26 mouse cellular contexts compared by ENCODE assay signal in the genomic region with DNA sequence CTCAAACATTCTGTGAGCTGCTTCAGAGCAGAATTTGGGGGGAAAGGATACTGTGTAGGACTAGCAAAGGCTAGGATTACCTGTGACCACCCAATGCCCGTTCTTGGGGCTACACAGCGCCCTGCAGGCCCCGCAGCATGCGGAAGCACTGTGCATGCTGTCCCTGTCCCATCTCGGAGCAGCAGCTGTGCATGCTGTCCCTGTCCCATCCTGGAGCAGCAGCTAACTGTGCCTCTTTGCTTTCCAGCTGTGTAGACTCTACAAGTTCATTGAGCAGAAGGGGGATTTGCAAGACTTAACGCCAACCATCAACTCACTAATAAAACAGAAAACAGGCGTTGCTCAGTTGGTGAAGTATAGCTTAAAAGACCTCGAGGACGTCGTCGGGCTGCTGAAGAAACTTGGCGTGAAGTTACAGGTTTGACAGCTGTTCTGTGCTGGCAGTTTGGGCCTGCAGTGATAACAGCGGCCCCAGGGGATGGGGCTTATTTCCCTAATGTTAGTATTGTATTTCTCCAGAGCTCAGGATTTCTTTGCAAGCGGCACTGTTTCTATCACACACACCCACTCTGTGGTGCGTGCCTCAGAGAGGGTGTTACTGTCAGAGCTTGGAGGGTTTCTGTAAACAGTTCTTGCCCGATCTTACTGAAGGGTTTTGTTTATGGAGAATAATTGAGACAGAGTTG. TPM values are rescaled to one million over a fixed set of nuclear protein-coding genes. Genes with fewer than 3 reads are reported as not detected.
DNase-seq lines count a peak whose midpoint lies in the region; ATAC-seq and TF ChIP-seq lines count a peak whose summit lies in the region.
"Had no signal": no experiment of that assay in that cellular context is flagged by ENCODE, and none has a peak within 500 bp of the region (broad histone marks: within the 10 kb centered on the region; RNA-seq: fewer than 3 reads in every experiment).

No protein-coding gene starts in this region.

- DNase-seq in embryo, embryonic 11 days = peak; percentile 23
- no peak for DNase-seq in embryo, embryonic 10 days (ENCODE audit: low spot score)
- DNase-seq in layer of hippocampus, adult 2 months (ENCODE audit: low spot score in 2 of 2) = no peak
- DNase-seq in layer of hippocampus, postnatal 14 days (ENCODE audit: low spot score in 2 of 2) = no peak
- DNase-seq in right cerebral cortex, adult 18-20 months = peak; percentile 32
- DNase-seq in right cerebral cortex, postnatal 4 days = no peak
- no peak for DNase-seq in stomach, postnatal 0 days (ENCODE audit: low spot score)
- no peak for DNase-seq in layer of hippocampus, adult 11-12 months (ENCODE audit: low spot score)
- DNase-seq: adrenal gland, postnatal 14 days; cerebellum, adult 11 months; cerebellum, postnatal 14 days; gastrocnemius, postnatal 25 days; kidney, adult 2 months; kidney, postnatal 10 days; left cerebral cortex, postnatal 4 days; right cerebral cortex, postnatal 14 days; thymus, adult 2 months had no signal

- ATAC-seq in stomach, postnatal 0 days (ENCODE audit: low FRiP score, low TSS enrichment) = peak; percentile 15; the same call in 1 of the 2 replicates
- ATAC-seq: forebrain, embryonic 13.5 days; hindbrain, postnatal 0 days; liver, embryonic 12.5 days; Patski had no signal

- peaks cover 11% of the 10 kb centered on the region for H3K36me3 ChIP-seq in stomach, postnatal 0 days (ENCODE audit: control insufficient read depth, insufficient read depth, low read length)

- H3K9me3 ChIP-seq in stomach, postnatal 0 days (ENCODE audit: control insufficient read depth, low read length) = no peaks in the 10 kb centered on the region
- H3K9me3 ChIP-seq: forebrain, embryonic 13.5 days; heart, embryonic 12.5 days; hindbrain, embryonic 10.5 days; liver, embryonic 12.5 days; midbrain, embryonic 10.5 days had no signal

- no peak overlapping the region for H3K4me3 ChIP-seq in layer of hippocampus, adult 2 months
- no peak overlapping the region for H3K4me3 ChIP-seq in stomach, postnatal 0 days (ENCODE audit: low read depth, low read length)
- H3K4me3 ChIP-seq: erythroblast, embryonic 14.5 days; forebrain, embryonic 13.5 days; heart, embryonic 12.5 days; hindbrain, embryonic 10.5 days; liver, embryonic 12.5 days; midbrain, embryonic 10.5 days had no signal

- TF ChIP-seq EP300 in stomach, postnatal 0 days (optimal IDR thresholded peaks at IDR 0.05) = no peak

- H3K9ac ChIP-seq in stomach, postnatal 0 days (ENCODE audit: low read length) = no peak overlapping the region
- H3K9ac ChIP-seq: forebrain, embryonic 13.5 days; heart, embryonic 12.5 days; liver, embryonic 12.5 days had no signal

- no peak for TF ChIP-seq CTCF in layer of hippocampus, adult 2 months (conservative IDR thresholded peaks at IDR 0.05)
- TF ChIP-seq CTCF in stomach, postnatal 0 days (IDR thresholded peaks at IDR 0.05; ENCODE audit: low read depth) = no peak

- H3K27me3 ChIP-seq in stomach, postnatal 0 days (ENCODE audit: control insufficient read depth, insufficient read depth, low read length) = no peaks in the 10 kb centered on the region
- H3K27me3 ChIP-seq: forebrain, embryonic 13.5 days; heart, embryonic 12.5 days; liver, embryonic 12.5 days; Patski had no signal

- no peak overlapping the region for H3K4me2 ChIP-seq in stomach, postnatal 0 days (replicated peaks; ENCODE audit: low read depth)
- H3K4me2 ChIP-seq: forebrain, embryonic 13.5 days; heart, embryonic 12.5 days; liver, embryonic 12.5 days had no signal

- peak overlapping the region; percentile 44 for H3K27ac ChIP-seq in layer of hippocampus, adult 2 months
- H3K27ac ChIP-seq in stomach, postnatal 0 days (replicated peaks) = no peak overlapping the region; the same call in 1 of the 2 replicates
- H3K27ac ChIP-seq: forebrain, embryonic 13.5 days; hindbrain, embryonic 10.5 days; hindbrain, postnatal 0 days; liver, embryonic 12.5 days; macrophage had no signal

- WGBS in stomach, postnatal 0 days = 61% methylated on average over 16 of the region's 16 CpGs

- no peaks in the 10 kb centered on the region for H3K4me1 ChIP-seq in stomach, postnatal 0 days (replicated peaks; ENCODE audit: control insufficient read depth, insufficient read depth)
- H3K4me1 ChIP-seq: liver, embryonic 12.5 days had no signal

RNA-seq across cellular contexts. Expression of a gene that starts 17.9 kb away (rescaled TPM):
- 100 to 1,000 TPM; 181 TPM for total RNA-seq in layer of hippocampus, adult 2 months (2021)
- 100 to 1,000 TPM; 169 to 184 TPM for total RNA-seq in layer of hippocampus, postnatal 14 days (2021)
- 175 and 180 TPM in 2 replicates for polyA plus RNA-seq in stomach, postnatal 0 days (2015; fragmentation: Nextera tagmentation; extraction: Ambion mirVana)

Comparison
In these comparisons a context has a peak if more than half of its experiments do, and no peak if none do; other contexts are left out.
1. DNase-seq: peak in embryo, embryonic 11 days (single experiment) and right cerebral cortex, adult 18-20 months (single experiment); none in embryo, embryonic 10 days (single experiment), layer of hippocampus, adult 2 months (0 of 2), layer of hippocampus, postnatal 14 days (0 of 2), right cerebral cortex, postnatal 4 days (single experiment), stomach, postnatal 0 days (single experiment) and layer of hippocampus, adult 11-12 months (single experiment).